Mouse (Mus musculus): ENCODE data around the gene Mrm1.

DNA sequence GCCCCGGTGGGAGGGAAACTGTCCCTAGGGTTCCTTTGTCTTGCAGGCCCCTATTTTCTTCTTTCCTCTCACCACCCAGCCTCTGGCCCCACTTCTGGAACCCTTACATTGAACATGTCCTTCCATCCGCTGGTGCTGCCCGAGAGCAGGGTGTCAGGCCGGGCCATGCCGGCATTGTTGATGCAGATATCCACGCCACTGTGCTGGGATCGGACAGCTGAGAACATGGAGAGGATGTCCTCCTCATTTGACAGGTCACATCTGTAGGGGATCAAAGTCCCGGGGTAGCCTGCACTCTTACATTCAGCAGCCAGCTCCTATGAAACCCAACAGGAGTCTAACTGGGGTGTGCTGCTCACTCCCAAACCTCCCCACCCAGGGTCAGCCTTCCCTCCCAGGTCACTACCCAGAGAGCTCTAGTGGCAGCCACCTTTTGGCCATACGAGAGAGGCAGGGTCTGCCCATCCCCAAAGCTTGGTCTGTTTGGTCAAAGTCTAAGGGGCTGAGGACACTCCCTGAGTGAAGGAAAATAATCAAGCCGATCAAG lies 6.0 kb upstream of the Mrm1 start:
- TF ChIP-seq CTCF (IDR thresholded peaks at IDR 0.05; ENCODE audit: low read depth) (no peak), EP300 (IDR thresholded peaks at IDR 0.05; ENCODE audit: low read depth) (no peak)

Data from heart, postnatal 0 days (tissue).